Mouse (Mus musculus) thymus, adult 2 months (tissue): Measurements from ENCODE around the gene Bmi1. TPM values are rescaled to one million over a fixed set of nuclear protein-coding genes. Genes with fewer than 3 reads are reported as not detected.
A peak's percentile ranks its signal among the peaks of the same experiment; 100 is the strongest.

Experiments
- DNase-seq: peaks from one replicate; pipeline ENCODE4 v3.0.0; 2021
- H3K27ac ChIP-seq: fragments of 200-500 bp; 2 replicates; pipeline ENCODE4 v1.5.1; 2012; ENCODE audit warnings: low read length, control low read depth; ENCODE audit not compliant: control insufficient read depth, insufficient read depth
- H3K27me3 ChIP-seq: fragments of 200-500 bp; 2 replicates; pipeline ENCODE4 v1.6.1; 2012; ENCODE audit warnings: mild to moderate bottlenecking, low read length, moderate library complexity, mixed read lengths; ENCODE audit not compliant: control insufficient read depth, insufficient read depth
- H3K36me3 ChIP-seq: fragments of 200-500 bp; 2 replicates; pipeline ENCODE4 v1.6.1; 2012; ENCODE audit warnings: mild to moderate bottlenecking, low read length, moderate library complexity; ENCODE audit not compliant: control insufficient read depth, insufficient read depth
- H3K4me1 ChIP-seq: fragments of 200-500 bp; replicated peaks from 2 replicates; pipeline ENCODE4 v1.6.1; 2012; ENCODE audit warnings: low read length; ENCODE audit not compliant: control insufficient read depth, insufficient read depth
- H3K4me3 ChIP-seq: fragments of 200-500 bp; 2 replicates; pipeline ENCODE4 v1.5.1; 2012; ENCODE audit warnings: mild to moderate bottlenecking, low read length, control low read depth, moderate library complexity; ENCODE audit not compliant: control insufficient read depth, insufficient read depth
- CTCF ChIP-seq: fragments of 200-500 bp; IDR thresholded peaks from 2 replicates; pipeline ENCODE4 v1.5.1; 2012; ENCODE audit warnings: mild to moderate bottlenecking, control low read depth, low read length, moderate library complexity, borderline replicate concordance; ENCODE audit not compliant: control insufficient read depth, poor library complexity, insufficient read depth; ENCODE audit errors: extremely low read depth
- POLR2A ChIP-seq: fragments of 200-500 bp; IDR thresholded peaks from 2 replicates; pipeline ENCODE4 v1.6.1; 2012; ENCODE audit warnings: mild to moderate bottlenecking, low read length, control low read depth, moderate library complexity; ENCODE audit not compliant: control insufficient read depth, poor library complexity, insufficient read depth; ENCODE audit errors: extremely low read depth
- WGBS: fragments of 180-500 bp; shearing (Covaris S2); methylation state at CpG from one replicate; pipeline ENCODE4 v1.1.7; 2018; 5-methylcytosine and 5-hydroxymethylcytosine counted together
- polyA plus RNA-seq: library from polyadenylated mRNA; depleted of rRNA; stranded (reverse); fragments of >200 nt; gene quantifications from 2 replicates; pipeline ENCODE4 v1.2.3, GENCODE M21; 2012

Gene Bmi1
- polyA plus RNA-seq, 1 experiment: 13.7 TPM

DNA sequence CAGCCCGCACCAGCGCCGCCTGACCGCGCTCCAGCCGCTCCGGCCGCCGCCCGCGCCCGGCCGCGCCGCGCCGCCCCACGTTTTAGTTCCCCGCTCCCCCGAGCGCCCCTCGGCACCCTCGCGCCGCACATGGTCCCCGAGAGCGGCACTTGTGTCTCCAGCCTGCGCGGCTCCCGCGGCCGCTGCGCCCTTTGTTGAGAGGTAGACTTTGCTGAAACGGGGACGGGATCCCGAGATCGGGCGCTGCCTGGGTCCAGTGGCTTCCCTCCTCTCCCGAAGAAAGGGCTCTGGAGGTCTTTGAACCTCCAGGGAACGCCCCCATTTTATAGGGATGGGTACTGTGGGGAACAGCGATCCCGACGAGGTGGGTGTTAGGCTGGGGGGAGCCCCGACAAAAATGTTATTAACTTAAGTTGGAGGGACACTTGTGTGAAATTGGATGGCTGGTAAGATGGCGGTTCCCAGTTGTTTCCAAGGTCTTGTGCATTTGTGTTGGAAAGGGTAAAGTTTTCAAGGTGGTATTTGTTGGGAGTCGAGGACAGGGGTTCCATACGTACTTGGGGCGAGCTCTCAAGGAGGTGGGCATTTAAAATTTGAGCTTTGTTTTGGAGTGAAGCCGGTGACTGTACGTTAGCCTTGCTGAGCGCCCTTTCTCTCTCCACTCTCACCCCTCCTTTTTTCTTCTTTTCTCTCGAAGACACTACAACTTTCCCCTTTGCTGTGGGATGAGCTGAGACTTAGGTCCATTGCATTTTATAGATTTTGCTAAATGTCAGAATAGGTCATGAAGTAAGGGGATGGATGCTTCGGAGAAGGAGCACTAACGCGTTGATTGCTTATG lies 1.0 kb downstream of the Bmi1 start:
- TF ChIP-seq CTCF (no peak), POLR2A (0 out of 2 replicates have a peak, but pooled peaks have one; percentile 3)
- Histone ChIP-seq H3K27ac (no peak overlapping the region), H3K36me3 (peaks cover 3% of the 10 kb centered on the region; the same call in 1 of the 2 replicates), H3K4me3 (peak overlapping the region; percentile 53), H3K27me3 (peaks cover 12% of the 10 kb centered on the region), H3K4me1 (peaks cover 15% of the 10 kb centered on the region)
- peak; percentile 60 for DNase-seq
- 14% methylated on average over 55 of the region's 55 CpGs for WGBS

DNA sequence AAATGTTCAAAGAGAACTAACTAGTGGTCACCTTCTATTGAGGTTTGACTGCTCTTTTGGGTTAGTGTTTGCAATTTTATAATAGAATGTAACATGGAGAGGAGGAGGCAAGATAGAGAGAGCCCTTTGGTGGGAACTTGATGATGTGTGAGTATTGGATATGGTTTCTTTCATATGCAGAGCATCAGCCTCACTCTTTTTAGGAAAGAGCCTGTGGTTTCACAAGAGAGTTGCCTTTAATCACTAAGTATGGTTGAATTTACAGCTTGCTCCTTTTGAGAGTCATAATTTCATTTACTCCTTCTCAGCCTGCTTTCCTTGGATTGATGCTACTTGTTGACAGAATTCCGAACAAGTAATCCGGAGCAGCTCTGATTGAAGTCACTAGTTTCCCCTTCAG lies 2.9 kb downstream of the Bmi1 start:
- H3K4me3 ChIP-seq: no peak overlapping the region
- WGBS: 95% methylated on average over 2 of the region's 2 CpGs
- no peak for DNase-seq
- peaks cover 9% of the 10 kb centered on the region for H3K36me3 ChIP-seq
- peaks cover 15% of the 10 kb centered on the region for H3K4me1 ChIP-seq
- TF ChIP-seq CTCF: no peak
- no peak for TF ChIP-seq POLR2A
- no peak overlapping the region for H3K27ac ChIP-seq
- peaks cover 12% of the 10 kb centered on the region for H3K27me3 ChIP-seq

DNA sequence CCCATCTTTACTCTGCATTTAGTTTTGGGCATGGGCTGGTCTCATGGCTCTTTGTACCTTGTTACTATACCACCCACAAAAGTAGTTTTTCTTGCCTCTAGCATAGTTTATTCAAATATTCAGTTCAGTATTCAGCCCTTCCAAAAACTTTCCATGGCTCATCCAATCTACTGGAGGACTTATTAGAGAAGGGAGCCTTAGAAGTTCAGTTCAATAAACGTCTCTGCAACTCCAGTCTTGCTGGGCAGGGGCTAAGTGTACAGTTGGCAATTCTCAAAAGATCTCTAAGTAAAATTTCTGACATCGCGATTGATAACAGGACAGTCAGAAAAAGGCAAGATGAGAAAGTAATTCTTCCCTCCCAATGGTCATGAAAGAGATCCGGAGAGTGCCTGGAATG lies 3.7 kb downstream of the Bmi1 start:
- no peak overlapping the region for H3K27ac ChIP-seq
- peaks cover 15% of the 10 kb centered on the region for H3K4me1 ChIP-seq
- TF ChIP-seq CTCF: no peak
- TF ChIP-seq POLR2A: no peak
- 7% methylated on average over 4 of the region's 4 CpGs for WGBS
- peaks cover 12% of the 10 kb centered on the region for H3K27me3 ChIP-seq
- H3K4me3 ChIP-seq: no peak overlapping the region
- no peak for DNase-seq
- H3K36me3 ChIP-seq: peaks cover 9% of the 10 kb centered on the region

DNA sequence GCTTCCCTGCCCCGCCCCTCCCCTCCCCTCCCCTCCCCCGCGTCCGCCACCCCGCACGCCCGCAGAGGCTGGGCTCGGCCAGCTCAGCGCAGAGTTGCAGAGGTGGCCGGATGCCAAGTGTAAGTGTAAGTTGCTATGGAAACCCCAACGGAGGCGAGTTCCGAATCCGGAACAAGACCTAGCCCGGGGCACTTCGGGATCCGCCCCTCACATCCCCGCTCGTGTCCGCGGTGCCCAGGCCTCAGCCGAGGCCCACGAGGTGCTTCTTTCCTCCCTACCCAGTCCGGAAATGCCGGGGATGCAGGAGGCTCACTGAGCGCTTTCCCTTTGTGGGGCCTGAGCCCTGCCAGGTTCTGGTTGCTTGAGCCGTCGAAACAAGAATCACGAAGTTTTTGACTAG lies 4.1 kb downstream of the Bmi1 start:
- peak; percentile 40 for DNase-seq
- TF ChIP-seq CTCF: no peak
- TF ChIP-seq POLR2A: 0 out of 2 replicates have a peak, but pooled peaks have one; percentile 24
- 6% methylated on average over 29 of the region's 29 CpGs for WGBS
- peaks cover 11% of the 10 kb centered on the region for H3K4me1 ChIP-seq
- H3K4me3 ChIP-seq: peak overlapping the region; percentile 8
- H3K36me3 ChIP-seq: peaks cover 9% of the 10 kb centered on the region
- H3K27me3 ChIP-seq: peaks cover 12% of the 10 kb centered on the region
- no peak overlapping the region for H3K27ac ChIP-seq

DNA sequence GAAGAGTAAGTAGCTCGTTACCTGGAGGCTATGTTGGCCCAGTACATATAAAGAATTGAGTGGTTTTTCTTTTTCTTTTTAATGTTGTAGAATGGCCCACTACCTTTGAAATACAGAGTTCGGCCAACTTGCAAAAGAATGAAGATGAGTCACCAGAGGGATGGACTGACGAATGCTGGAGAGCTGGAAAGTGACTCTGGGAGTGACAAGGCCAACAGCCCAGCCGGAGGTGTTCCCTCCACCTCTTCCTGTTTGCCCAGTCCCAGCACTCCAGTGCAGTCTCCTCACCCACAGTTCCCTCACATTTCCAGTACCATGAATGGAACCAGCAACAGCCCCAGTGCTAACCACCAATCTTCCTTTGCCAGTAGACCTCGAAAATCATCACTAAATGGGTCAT lies 7.2 kb downstream of the Bmi1 start:
- peaks cover 10% of the 10 kb centered on the region for H3K4me1 ChIP-seq
- WGBS: 96% methylated on average over 5 of the region's 5 CpGs
- no peak for DNase-seq
- no peak for TF ChIP-seq POLR2A
- no peak for TF ChIP-seq CTCF
- H3K36me3 ChIP-seq: peaks cover 9% of the 10 kb centered on the region
- no peak overlapping the region for H3K27ac ChIP-seq
- H3K4me3 ChIP-seq: no peak overlapping the region
- peaks cover 8% of the 10 kb centered on the region for H3K27me3 ChIP-seq

DNA sequence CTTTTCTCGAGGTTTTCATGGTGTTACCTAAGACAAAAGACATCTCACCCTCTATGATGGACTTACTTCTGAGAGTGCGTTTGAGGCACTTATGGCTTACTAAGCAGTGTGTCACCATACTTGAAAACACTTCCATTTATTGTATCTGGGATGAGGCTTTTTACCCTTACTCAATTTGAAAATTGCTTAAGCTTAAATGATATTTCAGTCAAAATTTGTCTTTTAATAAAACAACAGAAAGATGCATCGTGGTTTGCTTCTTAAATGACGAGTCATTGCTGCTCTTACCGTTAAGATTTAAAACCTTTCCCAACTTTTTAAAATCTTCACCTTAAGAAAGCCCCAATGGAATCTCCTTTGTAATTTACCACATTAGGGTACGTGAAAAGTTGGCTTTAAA lies 9.6 kb downstream of the Bmi1 start:
- DNase-seq: no peak
- WGBS: 88% methylated on average over 6 of the region's 6 CpGs

More for the DNA sequence above, 9.6 kb downstream of the Bmi1 start:
- TF ChIP-seq CTCF: no peak
- no peak for TF ChIP-seq POLR2A
- H3K4me3 ChIP-seq: no peak overlapping the region
- H3K27ac ChIP-seq: no peak overlapping the region
- H3K4me1 ChIP-seq: peaks cover 21% of the 10 kb centered on the region
- peaks cover 21% of the 10 kb centered on the region for H3K27me3 ChIP-seq
- peaks cover 9% of the 10 kb centered on the region for H3K36me3 ChIP-seq
